Mouse (Mus musculus): ENCODE data around the gene Gdi1.
"Not testable (repeated sequence)": the region's sequence is repeated elsewhere in the genome, so short reads cannot be mapped to it uniquely, and the experiment has no call there.

The Gdi1 gene

DNA sequence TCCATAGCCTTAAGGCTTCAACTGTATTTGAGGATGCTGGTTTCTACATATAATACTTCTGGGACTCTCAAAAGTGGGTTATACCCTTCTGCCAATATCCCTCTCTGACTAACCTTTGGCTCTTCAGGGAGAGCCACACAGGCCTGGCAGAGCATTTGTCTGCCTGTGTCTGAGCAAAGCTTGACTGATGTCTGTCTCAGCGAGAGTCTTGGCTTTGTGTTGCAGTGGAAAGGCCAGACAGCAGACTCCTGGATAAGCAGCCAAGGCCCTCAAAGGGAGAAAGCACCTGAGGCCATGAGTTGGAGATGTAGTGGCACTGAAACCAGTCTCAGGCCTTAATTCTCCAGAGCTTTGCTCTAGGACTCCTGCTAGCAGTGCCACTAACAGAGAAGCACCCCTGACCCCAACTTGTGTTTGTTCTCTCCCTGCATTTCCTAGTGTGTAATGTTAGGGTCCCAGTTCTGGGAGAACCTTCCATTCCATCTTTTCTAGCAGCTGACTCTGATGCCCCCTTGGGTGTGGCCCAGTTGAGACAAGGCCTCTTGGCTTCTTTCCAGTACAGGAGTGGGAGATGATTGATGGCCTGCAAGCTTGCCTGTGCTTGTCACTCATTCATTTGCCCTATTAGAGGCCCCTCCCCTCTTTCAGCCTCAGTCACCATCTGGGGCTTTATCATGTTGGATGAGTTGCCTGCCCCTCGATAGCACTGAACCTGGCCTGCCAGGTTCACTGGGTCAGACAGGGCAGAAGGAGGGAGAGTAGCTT is 25.6 kb downstream of the Gdi1 start:
- no peak for DNase-seq

DNA sequence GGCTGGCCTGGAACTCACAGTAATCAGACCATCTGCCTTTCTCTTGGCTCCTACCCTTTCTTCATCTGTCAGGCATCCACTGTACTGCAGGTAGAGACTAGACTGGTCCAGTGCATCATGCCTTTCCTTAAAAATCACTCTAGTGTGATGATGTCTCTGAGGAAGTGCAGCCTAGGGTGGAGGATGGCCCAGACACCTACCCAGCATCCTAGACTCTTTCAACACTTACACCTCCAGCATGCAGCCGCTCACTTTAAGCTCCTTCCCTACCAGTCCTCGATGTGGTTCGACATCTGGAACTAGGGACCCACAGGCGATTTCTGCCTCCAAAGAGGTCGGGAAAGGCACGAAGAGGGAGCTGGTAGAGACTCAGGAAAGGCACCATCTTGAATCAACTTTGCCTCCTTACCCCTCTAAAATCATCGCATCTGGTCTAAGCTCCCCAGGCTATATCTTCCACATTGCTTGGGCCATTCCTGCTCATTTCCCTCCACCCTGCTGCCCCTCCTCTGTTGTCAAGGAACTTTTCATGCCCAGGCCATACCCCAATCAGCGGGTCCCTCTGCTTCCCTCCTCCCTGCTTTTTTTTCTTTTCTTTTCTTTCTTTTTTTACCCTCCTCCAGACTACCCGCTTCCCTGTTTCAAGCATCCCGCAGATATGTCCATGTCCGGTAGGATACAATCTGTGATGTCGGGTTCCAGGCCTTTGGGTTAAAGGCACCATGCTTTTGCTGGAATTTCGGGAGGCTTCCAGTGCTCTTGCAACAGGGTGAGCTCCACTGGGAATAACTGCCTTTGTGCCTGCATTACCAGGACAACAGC is 48.1 kb downstream of the Gdi1 start:
- no peak for DNase-seq

- DNase-seq, result peak; percentile 74
These were observed 48.6 kb downstream of the Gdi1 start, which contains the start of gene Lage3 for GRCm38 (mm10) chrX:74353467-74353770. Gene Lage3, minus strand, starts transcription at chrX:74353618.

- DNase-seq, result not testable (repeated sequence)
These were observed 52.3 kb downstream of the Gdi1 start for GRCm38 (mm10) chrX:74357069-74357468.

- no peak for DNase-seq
These were observed 54.4 kb downstream of the Gdi1 start for GRCm38 (mm10) chrX:74359171-74359570.

All from cerebellum, adult 11 months (tissue).